Mouse (Mus musculus): ENCODE results near the gene Adamts6. TPM values are rescaled to one million over a fixed set of nuclear protein-coding genes. Genes with fewer than 3 reads are reported as not detected.

Gene Adamts6
- polyA plus RNA-seq (2015; fragmentation: Nextera tagmentation; extraction: Ambion mirVana): 1.6 and 1.7 TPM in 2 replicates

GRCm38 (mm10) chr13:104287366-104288225 is at the start of gene Adamts6:
Gene Adamts6 (plus strand): TSS chr13:104287835.

Other genes with a start within 250 kb of the Adamts6 start
- 16.2 and 16.8 TPM in 2 replicates for gene Nln, start 178.2 kb upstream of the Adamts6 start, polyA plus RNA-seq (2015; fragmentation: Nextera tagmentation; extraction: Ambion mirVana)
- 5.9 and 8.4 TPM in 2 replicates for gene Sgtb, start 178.1 kb upstream of the Adamts6 start, polyA plus RNA-seq (2015; fragmentation: Nextera tagmentation; extraction: Ambion mirVana)
- gene Trappc13, start 109.4 kb upstream of the Adamts6 start, polyA plus RNA-seq (2015; fragmentation: Nextera tagmentation; extraction: Ambion mirVana): 38.0 and 59.8 TPM in 2 replicates
- 17.3 and 18.2 TPM in 2 replicates for gene Trim23, start 109.0 kb upstream of the Adamts6 start, polyA plus RNA-seq (2015; fragmentation: Nextera tagmentation; extraction: Ambion mirVana)
- 39.9 and 67.0 TPM in 2 replicates for gene Cenpk, start 59.2 kb upstream of the Adamts6 start, polyA plus RNA-seq (2015; fragmentation: Nextera tagmentation; extraction: Ambion mirVana)
- 8.5 and 9.7 TPM in 2 replicates for gene Ppwd1, start 59.0 kb upstream of the Adamts6 start, polyA plus RNA-seq (2015; fragmentation: Nextera tagmentation; extraction: Ambion mirVana)

All from adrenal gland, postnatal 0 days (tissue).